Mouse (Mus musculus) liver, postnatal 0 days (tissue): Measurements from ENCODE around the gene Phldb1. TPM values are rescaled to one million over a fixed set of nuclear protein-coding genes. Genes with fewer than 3 reads are reported as not detected.
A peak's percentile ranks its signal among the peaks of the same experiment; 100 is the strongest.

Experiments used
- ATAC-seq: fragments of 200-750 bp; cut with Nextera tagmentation; 2 replicates; pipeline ENCODE4 v1.8.0; 2017; ENCODE audit warnings: mild to moderate bottlenecking, moderate library complexity
- DNase-seq: peaks from one replicate; pipeline ENCODE4 v3.0.0-alpha.2; 2016
- H3K27ac ChIP-seq: fragments of 300-500 bp; sonication (generic); 2 replicates; pipeline ENCODE4 v1.5.1; 2014; ENCODE audit warnings: antibody characterized with exemption, moderate library complexity, mild to moderate bottlenecking, low read depth
- H3K27me3 ChIP-seq: fragments of 300-500 bp; sonication (generic); 2 replicates; pipeline ENCODE4 v1.6.1; 2014; ENCODE audit warnings: low read length, control low read depth, mixed read lengths; ENCODE audit not compliant: insufficient read depth
- H3K36me3 ChIP-seq: fragments of 300-500 bp; sonication (generic); replicated peaks from 2 replicates; pipeline ENCODE4 v1.6.1; 2014; ENCODE audit warnings: mild to moderate bottlenecking, control low read depth, low read length, moderate library complexity, mixed read lengths; ENCODE audit not compliant: insufficient read depth
- H3K4me1 ChIP-seq: fragments of 300-500 bp; sonication (generic); 2 replicates; pipeline ENCODE4 v1.6.1; 2014; ENCODE audit warnings: antibody characterized with exemption, mild to moderate bottlenecking, control low read depth; ENCODE audit not compliant: insufficient read depth
- H3K4me2 ChIP-seq: fragments of 300-500 bp; sonication (generic); 2 replicates; pipeline ENCODE4 v1.6.1; 2014; ENCODE audit warnings: low read depth, mild to moderate bottlenecking, low read length, moderate library complexity, mixed read lengths
- H3K4me3 ChIP-seq: fragments of 300-500 bp; sonication (generic); 2 replicates; pipeline ENCODE4 v1.5.1; 2014; ENCODE audit warnings: low read depth, low read length
- H3K9ac ChIP-seq: fragments of 300-500 bp; sonication (generic); replicated peaks from 2 replicates; pipeline ENCODE4 v1.6.1; 2014; ENCODE audit warnings: mild to moderate bottlenecking, moderate library complexity
- H3K9me3 ChIP-seq: fragments of 300-500 bp; sonication (generic); 2 replicates; pipeline ENCODE4 v1.6.1; 2016; ENCODE audit warnings: mild to moderate bottlenecking, control low read depth, low read length, mixed read lengths
- CTCF ChIP-seq: sonication (generic); IDR thresholded peaks from 2 replicates; pipeline ENCODE4 v1.5.1; 2016; ENCODE audit warnings: antibody characterized with exemption, low read depth
- EP300 ChIP-seq: IDR thresholded peaks from 2 replicates; pipeline ENCODE4 v1.6.1; 2016; ENCODE audit warnings: antibody characterized with exemption, low read depth, mild to moderate bottlenecking
- WGBS: fragments of 180-500 bp; shearing (Covaris S2); extraction: QIAGEN DNeasy Blood & Tissue Kit; methylation state at CpG from one replicate; pipeline ENCODE4 v1.1.7; 2014; ENCODE audit not compliant: insufficient replicate concordance; 5-methylcytosine and 5-hydroxymethylcytosine counted together
- polyA plus RNA-seq: library from polyadenylated mRNA; unstranded; fragments of >200 nt; fragmentation: Nextera tagmentation; extraction: Ambion mirVana; gene quantifications from 2 replicates; pipeline ENCODE4 v1.2.1, GENCODE M21; 2015

Gene Phldb1
- polyA plus RNA-seq, 1 experiment from 2014 or later: 2.2 TPM

GRCm38 (mm10) chr9:44723008-44723407 is 12.0 kb downstream of the Phldb1 start:
- peaks cover 12% of the 10 kb centered on the region for H3K4me1 ChIP-seq
- no peak overlapping the region; the same call in 1 of the 2 replicates for H3K27ac ChIP-seq
- no peak overlapping the region for H3K9ac ChIP-seq
- TF ChIP-seq CTCF (no peak), EP300 (no peak)
- H3K4me2 ChIP-seq: no peak overlapping the region
- no peak overlapping the region for H3K4me3 ChIP-seq
- ATAC-seq: peak; percentile 24
- WGBS: 35% methylated on average over 7 of the region's 7 CpGs
- H3K9me3 ChIP-seq: no peaks in the 10 kb centered on the region
- H3K27me3 ChIP-seq: no peaks in the 10 kb centered on the region; the same call in 1 of the 2 replicates
- H3K36me3 ChIP-seq: no peaks in the 10 kb centered on the region
- DNase-seq: no peak

- Histone ChIP-seq H3K9ac (no peak overlapping the region), H3K36me3 (no peaks in the 10 kb centered on the region), H3K4me1 (peaks cover 12% of the 10 kb centered on the region), H3K4me3 (no peak overlapping the region), H3K27me3 (no peaks in the 10 kb centered on the region; the same call in 1 of the 2 replicates), H3K4me2 (no peak overlapping the region), H3K27ac (no peak overlapping the region), H3K9me3 (no peaks in the 10 kb centered on the region)
- no peak for DNase-seq
- TF ChIP-seq EP300: no peak
- no peak for ATAC-seq
- WGBS: 65% methylated on average over 7 of the region's 7 CpGs
These were observed 12.4 kb downstream of the Phldb1 start for GRCm38 (mm10) chr9:44722575-44722974.

GRCm38 (mm10) chr9:44721877-44722186 is 13.2 kb downstream of the Phldb1 start:
- no peak for DNase-seq
- no peaks in the 10 kb centered on the region for H3K9me3 ChIP-seq
- H3K4me1 ChIP-seq: peaks cover 12% of the 10 kb centered on the region
- no peak overlapping the region for H3K27ac ChIP-seq
- no peak overlapping the region for H3K9ac ChIP-seq
- H3K27me3 ChIP-seq: no peaks in the 10 kb centered on the region; the same call in 1 of the 2 replicates
- WGBS: 58% methylated on average over 3 of the region's 3 CpGs
- H3K4me2 ChIP-seq: peak overlapping the region; percentile 83; the same call in 1 of the 2 replicates
- no peak for TF ChIP-seq CTCF
- no peaks in the 10 kb centered on the region for H3K36me3 ChIP-seq
- no peak overlapping the region for H3K4me3 ChIP-seq
- ATAC-seq: no peak

- no peaks in the 10 kb centered on the region for H3K36me3 ChIP-seq
- peak overlapping the region; percentile 83 for H3K4me2 ChIP-seq
- WGBS: 2% methylated on average over 40 of the region's 40 CpGs
- ATAC-seq: peak; percentile 86
- peak overlapping the region; percentile 50 for H3K4me3 ChIP-seq
- H3K9me3 ChIP-seq: no peaks in the 10 kb centered on the region
- H3K4me1 ChIP-seq: peaks cover 12% of the 10 kb centered on the region
- peak; percentile 84 for DNase-seq
- H3K27ac ChIP-seq: 0 out of 2 replicates have a peak overlapping the region, but pooled peaks have one; percentile 6
- peak; percentile 46 for TF ChIP-seq CTCF
- no peak for TF ChIP-seq EP300
- peak overlapping the region; percentile 61 for H3K9ac ChIP-seq
- no peaks in the 10 kb centered on the region; the same call in 1 of the 2 replicates for H3K27me3 ChIP-seq
These were observed 13.7 kb downstream of the Phldb1 start for GRCm38 (mm10) chr9:44721154-44721876.

GRCm38 (mm10) chr9:44720358-44721153 is 14.4 kb downstream of the Phldb1 start:
- Histone ChIP-seq H3K9me3 (no peaks in the 10 kb centered on the region), H3K36me3 (no peaks in the 10 kb centered on the region), H3K4me3 (peak overlapping the region; percentile 50), H3K4me1 (peaks cover 12% of the 10 kb centered on the region), H3K27me3 (no peaks in the 10 kb centered on the region; the same call in 1 of the 2 replicates), H3K4me2 (peak overlapping the region; percentile 83), H3K27ac (0 out of 2 replicates have a peak overlapping the region, but pooled peaks have one; percentile 6), H3K9ac (peak overlapping the region; percentile 61)
- ATAC-seq: no peak
- no peak for DNase-seq
- TF ChIP-seq EP300: no peak
- TF ChIP-seq CTCF: no peak
- WGBS: 22% methylated on average over 9 of the region's 9 CpGs

GRCm38 (mm10) chr9:44719632-44720357 is 15.2 kb downstream of the Phldb1 start:
- Histone ChIP-seq H3K27me3 (no peaks in the 10 kb centered on the region; the same call in 1 of the 2 replicates), H3K27ac (no peak overlapping the region), H3K36me3 (no peaks in the 10 kb centered on the region), H3K9ac (no peak overlapping the region), H3K4me3 (no peak overlapping the region), H3K9me3 (no peaks in the 10 kb centered on the region), H3K4me2 (no peak overlapping the region), H3K4me1 (peaks cover 12% of the 10 kb centered on the region)
- TF ChIP-seq EP300: no peak
- TF ChIP-seq CTCF: no peak
- DNase-seq (no peak), ATAC-seq (no peak)
- 81% methylated on average over 8 of the region's 8 CpGs for WGBS
